Mouse (Mus musculus) neutrophil, adult 5-6 weeks (primary cell): Measurements from ENCODE around the gene Klkb1. TPM values are rescaled to one million over a fixed set of nuclear protein-coding genes. Genes with fewer than 3 reads are reported as not detected.

Experiments
- ATAC-seq: fragments of 151-379, 151-347 bp; 2 replicates; pipeline ENCODE4 v1.8.0; 2017; ENCODE audit warnings: mild to moderate bottlenecking, moderate TSS enrichment; ENCODE audit not compliant: insufficient number of reproducible peaks, poor library complexity, low FRiP score, severe bottlenecking; ENCODE audit errors: extremely low read depth
- total RNA-seq: library from RNA; stranded (forward); fragments of 200-1000 nt; gene quantifications from 2 replicates; pipeline ENCODE4 v1.2.3, GENCODE M21; 2017

Klkb1 gene
- total RNA-seq, 1 experiment from 2014 or later: not detected

DNA sequence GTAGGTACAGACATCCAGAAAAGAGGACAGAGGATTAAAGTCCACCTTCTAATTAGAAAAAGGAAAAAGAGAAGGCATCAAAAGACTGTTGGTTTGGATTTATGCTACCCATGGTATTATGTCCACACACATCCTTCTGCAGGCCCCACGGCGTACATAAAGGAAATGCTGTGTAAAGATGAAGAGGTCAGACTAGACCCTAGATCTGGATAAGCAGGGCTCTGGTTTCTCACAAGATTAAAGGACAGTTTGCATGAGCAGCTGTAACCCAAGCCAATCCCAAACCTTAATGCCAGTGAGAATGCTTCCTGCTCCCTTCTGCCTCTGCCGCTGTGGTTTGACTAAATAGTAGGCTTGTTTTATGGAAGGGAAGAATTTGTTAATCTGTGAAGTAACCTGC, 17.2 kb downstream of the Klkb1 start:
- ATAC-seq: no peak

DNA sequence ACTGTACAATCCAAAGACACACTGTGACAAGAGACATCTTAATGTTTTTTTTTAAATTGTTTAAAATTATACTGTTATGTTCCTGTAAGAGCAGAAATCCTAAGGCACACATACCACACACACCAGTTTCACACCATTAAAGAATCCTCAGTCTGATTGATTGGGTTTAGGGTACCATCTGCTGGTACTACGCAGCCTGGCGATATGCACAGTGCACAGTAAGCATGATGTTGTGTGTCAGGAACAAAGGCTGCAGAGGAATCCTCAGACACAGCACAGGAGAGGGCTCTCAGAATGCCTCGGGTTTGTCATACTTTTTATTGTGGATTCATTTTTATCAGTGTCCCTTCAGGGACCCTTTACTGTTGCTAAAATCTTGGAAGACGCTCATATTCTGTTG, 20.3 kb downstream of the Klkb1 start:
- no peak for ATAC-seq

GRCm38 (mm10) chr8:45269056-45269455, 25.6 kb downstream of the Klkb1 start:
- ATAC-seq: no peak

DNA sequence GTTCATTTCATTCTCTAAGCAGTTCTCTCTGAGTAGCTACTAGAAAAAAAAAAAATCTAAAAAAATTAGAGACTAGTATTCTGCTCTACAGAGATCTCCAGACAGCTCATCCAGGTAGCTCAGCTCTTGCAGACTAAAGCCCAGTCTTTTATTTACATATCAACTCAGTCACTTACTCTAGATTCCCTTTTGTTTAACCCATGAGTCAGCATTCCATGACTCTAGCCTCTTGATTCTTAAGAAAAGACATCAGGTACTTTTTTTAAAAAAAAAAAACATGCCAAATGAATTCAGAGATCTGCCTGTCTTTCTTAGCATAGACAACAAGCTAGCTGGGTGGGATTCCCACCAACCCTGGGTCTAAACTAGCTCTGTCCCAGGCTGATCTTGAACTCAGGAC, 26.2 kb downstream of the Klkb1 start:
- ATAC-seq: no peak

GRCm38 (mm10) chr8:45267611-45268391, 26.9 kb downstream of the Klkb1 start:
- no peak for ATAC-seq

DNA sequence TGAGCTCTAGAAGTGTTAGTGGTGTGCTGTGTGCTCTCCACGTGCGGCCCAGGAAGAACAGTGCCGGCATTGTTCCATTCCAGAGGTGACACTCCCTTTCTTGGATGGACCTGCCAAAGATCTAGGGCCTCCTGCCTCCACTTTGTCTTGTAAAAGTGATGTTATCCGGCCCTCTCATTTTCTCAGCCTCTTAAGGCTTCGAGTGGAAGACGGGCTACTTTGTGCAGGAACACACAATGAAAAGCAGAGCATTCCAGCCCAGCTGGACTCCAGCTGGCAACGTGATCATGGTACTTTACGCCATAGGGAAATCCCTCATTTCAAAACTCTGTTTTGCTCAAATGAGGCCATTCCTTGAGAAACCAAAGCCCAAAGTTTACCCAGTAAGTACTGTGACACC, 27.7 kb downstream of the Klkb1 start:
- no peak for ATAC-seq

GRCm38 (mm10) chr8:45264918-45265317, 29.7 kb downstream of the Klkb1 start:
- ATAC-seq: no peak

- no peak for ATAC-seq
Observed at GRCm38 (mm10) chr8:45262851-45263250, 31.8 kb downstream of the Klkb1 start.

DNA sequence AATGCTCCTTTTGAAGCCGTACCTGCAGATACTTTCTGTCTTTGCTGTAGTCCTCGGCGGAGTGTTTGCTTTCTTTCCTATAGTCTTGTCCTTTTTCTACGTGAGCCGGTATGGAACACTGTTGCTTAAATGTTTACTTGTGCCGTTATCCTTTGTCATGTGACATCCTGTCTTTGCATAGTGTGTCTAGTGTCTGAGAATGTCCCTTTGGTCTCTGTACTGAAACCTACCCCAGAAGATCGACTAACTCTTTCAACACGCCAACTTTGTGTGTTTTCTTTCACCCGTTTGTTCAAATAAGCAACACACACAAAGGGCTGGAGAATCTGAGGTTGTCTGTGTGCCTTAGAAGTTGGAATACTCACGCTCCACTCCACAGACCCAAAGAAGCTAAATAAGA, 32.7 kb downstream of the Klkb1 start, which contains the start of gene F11:
TSS of gene F11 (minus strand) at position 112 of the 400 bp plus-strand sequence.
- ATAC-seq: no peak

DNA sequence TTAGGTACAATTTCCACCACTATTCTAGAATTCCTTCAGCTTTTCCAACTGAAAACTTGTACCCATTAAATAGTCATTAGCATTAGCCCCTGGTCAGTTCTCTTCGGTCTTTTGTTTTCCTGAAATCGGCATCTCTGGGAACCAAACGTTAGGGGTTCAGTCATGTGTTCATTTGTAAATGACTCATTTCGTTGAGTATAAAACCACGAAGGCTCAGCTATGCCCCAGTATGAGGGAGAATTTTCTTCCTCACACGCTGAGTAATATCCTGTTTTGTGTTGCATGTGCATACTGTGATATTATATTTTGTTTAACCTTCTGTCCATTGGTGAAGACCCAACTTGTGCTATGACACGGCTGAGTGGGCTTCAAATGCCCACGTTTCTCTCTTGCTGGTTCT, 36.2 kb downstream of the Klkb1 start:
- no peak for ATAC-seq

GRCm38 (mm10) chr8:45255040-45255439, 39.6 kb downstream of the Klkb1 start:
- ATAC-seq: no peak

GRCm38 (mm10) chr8:45254194-45254842, 40.3 kb downstream of the Klkb1 start:
- ATAC-seq: no peak

- no peak for ATAC-seq
Observed at GRCm38 (mm10) chr8:45253586-45253985, 41.1 kb downstream of the Klkb1 start.

- ATAC-seq: no peak
Observed at GRCm38 (mm10) chr8:45253111-45253510, 41.5 kb downstream of the Klkb1 start.

- ATAC-seq: no peak
Observed at GRCm38 (mm10) chr8:45246307-45246706, 48.4 kb downstream of the Klkb1 start.

DNA sequence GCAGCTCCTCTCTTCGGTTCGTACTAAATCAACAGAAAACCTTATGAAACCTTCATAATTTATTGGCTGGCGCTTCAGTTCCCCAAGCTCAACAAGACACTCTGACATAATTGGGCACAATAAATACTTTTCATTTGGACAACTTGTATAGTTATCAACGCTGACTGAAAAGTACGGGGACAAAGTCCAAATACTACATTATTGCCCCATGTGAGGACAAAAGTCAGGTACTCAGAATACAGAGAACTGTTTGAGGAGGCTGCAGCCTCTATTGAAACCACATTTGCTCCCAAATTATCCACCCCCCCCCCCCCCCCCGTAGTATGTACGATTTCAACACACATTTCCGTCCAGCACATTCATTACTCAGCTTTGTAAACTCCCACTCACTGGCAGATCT, 55.3 kb downstream of the Klkb1 start:
- ATAC-seq: no peak

DNA sequence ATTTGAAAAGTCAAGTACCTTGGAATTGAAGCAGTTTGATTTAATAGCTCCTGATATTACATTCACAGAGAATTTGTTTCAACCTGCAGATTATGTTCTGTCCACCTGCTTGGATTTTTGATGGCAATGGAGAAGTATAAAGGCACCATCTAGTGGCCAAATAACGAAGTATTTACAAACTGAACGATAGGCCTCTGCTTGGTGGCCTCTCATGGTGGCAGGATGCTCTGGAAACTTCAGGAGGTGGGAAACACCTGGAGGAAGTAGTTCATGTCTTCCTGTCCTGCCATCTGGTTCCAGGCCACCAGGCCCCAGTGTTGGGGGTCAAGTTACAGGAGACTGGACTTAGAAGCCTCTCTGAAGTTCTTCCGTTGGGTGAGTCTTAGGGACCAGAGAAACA, 56.4 kb downstream of the Klkb1 start:
- ATAC-seq: no peak

GRCm38 (mm10) chr8:45236164-45236912, 58.3 kb downstream of the Klkb1 start:
- no peak for ATAC-seq

GRCm38 (mm10) chr8:45235228-45235627, 59.4 kb downstream of the Klkb1 start:
- ATAC-seq: no peak

DNA sequence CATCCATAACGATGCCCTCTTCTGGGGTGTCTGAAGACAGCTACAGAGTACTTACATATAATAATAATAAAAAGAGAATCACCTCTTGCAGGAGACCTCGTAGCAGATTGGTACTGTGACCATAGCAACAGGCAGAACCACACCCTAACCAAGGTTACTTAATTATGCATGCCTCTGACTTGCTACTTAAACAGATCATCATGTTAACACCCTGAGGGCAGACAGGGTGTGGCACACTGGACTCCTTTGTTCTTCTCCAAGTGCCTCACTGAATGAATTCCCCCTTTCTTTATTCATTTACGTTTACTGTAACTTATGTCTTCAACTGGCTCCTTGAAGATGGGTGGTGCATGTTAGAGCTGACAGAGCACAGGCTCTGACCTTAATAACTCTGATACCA, 61.4 kb downstream of the Klkb1 start:
- no peak for ATAC-seq
